Mouse (Mus musculus) heart, embryonic 10.5 days (tissue): ENCODE data around the gene Tmem72. TPM values are rescaled to one million over a fixed set of nuclear protein-coding genes. Genes with fewer than 3 reads are reported as not detected.
A peak's percentile ranks its signal among the peaks of the same experiment; 100 is the strongest.

Source experiments
- DNase-seq: peaks from one replicate; pipeline ENCODE4 v3.0.0-alpha.2; 2017; ENCODE audit warnings: low spot score
- H3K27ac ChIP-seq: fragments of 300-500 bp; sonication (generic); 2 replicates; pipeline ENCODE4 v1.5.1; 2016; ENCODE audit warnings: mild to moderate bottlenecking
- H3K27me3 ChIP-seq: fragments of 300-500 bp; sonication (generic); 2 replicates; pipeline ENCODE4 v1.6.1; 2016; ENCODE audit warnings: mild to moderate bottlenecking; ENCODE audit not compliant: poor library complexity, insufficient read depth, severe bottlenecking
- H3K36me3 ChIP-seq: fragments of 300-500 bp; sonication (generic); 2 replicates; pipeline ENCODE4 v1.6.1; 2016; ENCODE audit warnings: mild to moderate bottlenecking, moderate library complexity
- H3K4me1 ChIP-seq: fragments of 300-500 bp; sonication (generic); 2 replicates; pipeline ENCODE4 v1.6.1; 2016; ENCODE audit warnings: mild to moderate bottlenecking
- H3K4me3 ChIP-seq: fragments of 300-500 bp; sonication (generic); 2 replicates; pipeline ENCODE4 v1.5.1; 2016; ENCODE audit warnings: mild to moderate bottlenecking, moderate library complexity
- H3K9me3 ChIP-seq: fragments of 300-500 bp; sonication (generic); 2 replicates; pipeline ENCODE4 v1.6.1; 2016; ENCODE audit warnings: mild to moderate bottlenecking, moderate library complexity
- WGBS: fragments of 180-500 bp; shearing (Covaris S2); methylation state at CpG from one replicate; pipeline ENCODE4 v1.1.7; 2016; 5-methylcytosine and 5-hydroxymethylcytosine counted together
- polyA plus RNA-seq: library from polyadenylated mRNA; unstranded; fragments of >200 nt; fragmentation: Nextera tagmentation; extraction: Ambion mirVana; gene quantifications from 2 replicates; pipeline ENCODE4 v1.2.1, GENCODE M21; 2016

The Tmem72 gene
- polyA plus RNA-seq, 1 experiment from 2014 or later: 0.04 TPM

DNA sequence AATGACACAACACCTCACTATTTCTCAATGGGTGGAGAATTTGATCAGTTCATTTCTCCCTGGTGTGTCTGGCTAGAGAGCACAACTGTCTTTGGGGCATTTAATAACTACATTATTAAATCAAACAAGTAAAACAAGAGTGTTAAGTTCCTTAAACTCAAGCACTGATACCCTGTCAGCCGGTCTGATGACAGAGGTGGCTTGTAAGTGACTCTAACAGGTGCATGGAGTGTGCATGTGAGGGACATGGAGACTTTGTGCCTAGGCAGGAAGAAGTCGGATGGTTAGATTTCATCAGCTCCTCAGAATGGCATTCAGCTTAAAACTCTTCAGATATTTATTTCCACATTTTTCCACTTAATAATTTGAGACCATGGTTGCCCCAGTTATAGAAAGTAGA is 53.3 kb downstream of the Tmem72 start:
- no peaks in the 10 kb centered on the region for H3K27me3 ChIP-seq
- H3K36me3 ChIP-seq: no peaks in the 10 kb centered on the region
- no peak overlapping the region for H3K27ac ChIP-seq
- no peak for DNase-seq
- H3K4me1 ChIP-seq: peaks cover 12% of the 10 kb centered on the region
- no peak overlapping the region for H3K4me3 ChIP-seq
- H3K9me3 ChIP-seq: no peaks in the 10 kb centered on the region
- 86% methylated on average over 2 of the region's 2 CpGs for WGBS

DNA sequence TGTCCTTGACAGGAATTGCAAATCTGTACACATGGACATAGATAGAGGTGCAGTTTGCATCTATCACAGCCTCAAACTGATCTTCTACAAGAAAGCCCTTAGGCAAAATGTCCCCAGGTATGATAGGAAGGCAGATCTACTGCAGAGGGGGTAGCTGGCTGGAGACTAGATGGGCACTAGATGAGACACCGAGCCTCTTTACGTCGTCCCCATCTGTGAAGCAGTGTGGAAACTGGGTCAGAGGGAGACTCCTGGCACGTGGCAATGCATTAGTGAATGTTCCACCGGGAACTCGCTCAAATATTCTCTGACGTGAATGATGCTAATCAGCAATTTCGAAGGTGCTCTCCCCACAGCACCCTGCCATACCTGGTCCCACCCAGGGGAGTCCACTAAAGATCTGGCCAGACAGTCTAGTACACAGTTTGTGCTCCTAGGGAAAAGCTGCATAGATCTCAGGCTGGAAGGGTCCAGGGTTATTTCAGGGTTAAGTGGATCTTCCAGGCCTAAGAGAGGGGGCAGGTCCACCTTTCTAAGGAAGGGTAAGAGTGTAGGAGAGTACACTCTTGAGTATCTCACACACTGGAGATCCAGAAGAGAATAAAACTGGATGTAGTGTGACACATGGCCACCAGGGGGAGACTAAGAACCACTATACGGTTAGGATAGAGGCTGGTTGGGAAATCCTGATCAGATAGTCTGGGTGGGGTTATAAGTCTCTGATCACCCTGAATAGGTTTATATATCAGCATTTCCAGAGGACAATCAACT is 62.8 kb downstream of the Tmem72 start:
- Histone ChIP-seq H3K36me3 (no peaks in the 10 kb centered on the region), H3K27me3 (no peaks in the 10 kb centered on the region), H3K9me3 (no peaks in the 10 kb centered on the region), H3K27ac (no peak overlapping the region), H3K4me3 (no peak overlapping the region), H3K4me1 (peaks cover 38% of the 10 kb centered on the region)
- DNase-seq: no peak
- 55% methylated on average over 9 of the region's 9 CpGs for WGBS

- Histone ChIP-seq H3K4me3 (no peak overlapping the region), H3K4me1 (peaks cover 38% of the 10 kb centered on the region), H3K9me3 (no peaks in the 10 kb centered on the region), H3K27ac (no peak overlapping the region), H3K27me3 (no peaks in the 10 kb centered on the region), H3K36me3 (no peaks in the 10 kb centered on the region)
- WGBS: 72% methylated on average over 3 of the region's 3 CpGs
- no peak for DNase-seq
These were observed 63.5 kb downstream of the Tmem72 start for GRCm38 (mm10) chr6:116653191-116653590.

DNA sequence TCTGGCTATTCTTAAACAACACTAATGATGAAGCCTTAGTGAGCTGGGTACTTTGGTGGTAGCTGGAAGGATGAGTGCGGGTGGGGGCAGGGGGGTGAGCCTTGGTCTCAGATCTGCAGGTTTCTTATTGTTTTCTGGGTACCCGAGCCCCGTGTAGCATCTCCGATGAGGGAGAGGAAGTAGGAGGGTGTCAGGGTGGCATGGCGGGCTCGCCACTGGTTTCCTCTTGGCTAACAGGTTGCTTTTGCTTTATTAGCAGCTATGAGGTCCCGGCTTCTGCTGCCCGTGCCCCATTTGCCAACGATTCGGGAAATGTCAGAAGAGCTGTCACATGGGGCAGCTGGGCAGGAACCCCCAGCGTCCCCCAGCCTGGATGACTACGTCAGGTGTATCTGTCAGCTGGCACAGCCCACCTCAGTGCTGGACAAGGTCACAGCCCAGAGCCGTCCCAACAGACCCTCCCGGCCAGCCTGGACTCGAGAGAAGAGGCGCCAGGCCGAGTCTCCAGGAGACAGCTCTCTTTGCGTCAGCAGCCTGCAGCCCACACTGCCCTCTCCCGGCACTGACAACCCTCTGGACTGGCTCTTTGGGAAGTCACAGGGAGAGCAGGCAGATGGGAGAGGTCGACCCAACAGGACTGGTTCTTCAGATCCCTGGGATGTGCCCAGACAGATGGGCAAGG is 65.1 kb downstream of the Tmem72 start:
- H3K36me3 ChIP-seq: no peaks in the 10 kb centered on the region
- no peaks in the 10 kb centered on the region for H3K9me3 ChIP-seq
- peak overlapping the region; percentile 40 for H3K4me3 ChIP-seq
- peak; percentile 82 for DNase-seq
- H3K4me1 ChIP-seq: peaks cover 41% of the 10 kb centered on the region
- H3K27me3 ChIP-seq: no peaks in the 10 kb centered on the region
- 63% methylated on average over 20 of the region's 20 CpGs for WGBS
- peak overlapping the region; percentile 63 for H3K27ac ChIP-seq

DNA sequence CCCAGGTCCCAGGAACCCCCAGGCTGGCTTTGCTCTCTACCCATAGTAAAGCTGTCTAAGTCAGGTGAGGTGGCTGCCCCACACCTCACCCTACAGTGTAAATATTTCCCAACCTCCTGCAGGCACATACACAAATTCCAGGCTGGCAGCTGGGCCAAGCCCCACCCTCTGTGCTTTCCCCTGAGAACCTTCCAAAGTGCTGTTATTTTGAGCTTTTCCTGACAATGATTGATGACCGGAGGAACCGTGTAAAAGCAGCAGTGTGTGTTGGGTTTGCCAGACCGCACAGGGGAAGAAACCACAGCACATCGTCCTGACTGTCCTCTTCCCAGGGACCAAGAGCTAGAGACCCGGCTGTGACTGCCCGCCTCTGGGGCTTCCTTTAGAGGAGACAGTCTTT is 66.3 kb downstream of the Tmem72 start, which contains the start of gene Depp1:
TSS of gene Depp1 (plus strand) at position 204 of the 400 bp plus-strand sequence.
- Histone ChIP-seq H3K9me3 (no peaks in the 10 kb centered on the region), H3K27me3 (no peaks in the 10 kb centered on the region), H3K27ac (peak within 1 kb of the TSS; percentile 83), H3K36me3 (no peaks in the 10 kb centered on the region), H3K4me1 (peaks cover 39% of the 10 kb centered on the region), H3K4me3 (peak within 1 kb of the TSS; percentile 40)
- 21% methylated on average over 6 of the region's 6 CpGs for WGBS
- no peak for DNase-seq

DNA sequence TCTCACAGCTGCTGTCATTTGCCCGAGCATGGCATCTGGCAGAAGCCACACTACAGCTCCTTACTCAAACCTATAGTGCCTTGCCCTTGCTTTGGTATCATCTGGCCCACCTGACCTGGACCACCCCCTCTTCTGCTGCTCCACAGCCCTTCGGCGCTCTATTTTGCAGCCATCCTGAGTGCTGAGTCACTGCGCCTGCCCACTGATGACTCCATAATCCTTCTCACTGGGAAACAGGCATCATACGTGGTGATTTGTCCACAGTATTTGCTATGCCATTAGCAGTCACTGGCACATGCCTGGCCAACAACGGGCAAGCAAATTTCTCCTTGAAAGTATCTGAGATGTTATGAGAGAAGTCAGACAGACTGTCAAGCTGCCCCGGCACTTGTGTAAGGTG is 66.9 kb downstream of the Tmem72 start:
- Histone ChIP-seq H3K9me3 (no peaks in the 10 kb centered on the region), H3K27me3 (no peaks in the 10 kb centered on the region), H3K4me1 (peaks cover 38% of the 10 kb centered on the region), H3K4me3 (no peak overlapping the region), H3K36me3 (no peaks in the 10 kb centered on the region), H3K27ac (peak overlapping the region; percentile 83)
- 76% methylated on average over 7 of the region's 7 CpGs for WGBS
- DNase-seq: no peak

- H3K27ac ChIP-seq: peak overlapping the region; percentile 36; the same call in 1 of the 2 replicates
- no peaks in the 10 kb centered on the region for H3K36me3 ChIP-seq
- H3K27me3 ChIP-seq: no peaks in the 10 kb centered on the region
- no peak for DNase-seq
- H3K4me1 ChIP-seq: peaks cover 46% of the 10 kb centered on the region
- 70% methylated on average over 12 of the region's 12 CpGs for WGBS
- no peak overlapping the region for H3K4me3 ChIP-seq
- no peaks in the 10 kb centered on the region for H3K9me3 ChIP-seq
These were observed 69.0 kb downstream of the Tmem72 start for GRCm38 (mm10) chr6:116647763-116648162.

GRCm38 (mm10) chr6:116644335-116644734 is 72.4 kb downstream of the Tmem72 start:
- no peaks in the 10 kb centered on the region for H3K9me3 ChIP-seq
- no peaks in the 10 kb centered on the region for H3K36me3 ChIP-seq
- peak overlapping the region; percentile 78 for H3K27ac ChIP-seq
- DNase-seq: no peak
- H3K4me1 ChIP-seq: peaks cover 29% of the 10 kb centered on the region
- WGBS: 30% methylated on average over 3 of the region's 3 CpGs
- no peaks in the 10 kb centered on the region for H3K27me3 ChIP-seq
- no peak overlapping the region for H3K4me3 ChIP-seq

- Histone ChIP-seq H3K4me1 (peaks cover 30% of the 10 kb centered on the region), H3K27ac (peak overlapping the region; percentile 78)
These were observed 72.8 kb downstream of the Tmem72 start for GRCm38 (mm10) chr6:116643881-116644280.

GRCm38 (mm10) chr6:116642942-116643341 is 73.8 kb downstream of the Tmem72 start:
- WGBS: 78% methylated on average over 11 of the region's 11 CpGs
- peak overlapping the region; percentile 9; the same call in 1 of the 2 replicates for H3K27ac ChIP-seq

More at GRCm38 (mm10) chr6:116643881-116644280, 72.8 kb downstream of the Tmem72 start:
- H3K36me3 ChIP-seq: no peaks in the 10 kb centered on the region
- H3K9me3 ChIP-seq: no peaks in the 10 kb centered on the region
- WGBS: 56% methylated on average over 4 of the region's 4 CpGs
- no peaks in the 10 kb centered on the region for H3K27me3 ChIP-seq
- DNase-seq: no peak
- H3K4me3 ChIP-seq: no peak overlapping the region

GRCm38 (mm10) chr6:116639663-116640062 is 77.0 kb downstream of the Tmem72 start:
- Histone ChIP-seq H3K36me3 (no peaks in the 10 kb centered on the region), H3K4me1 (peaks cover 55% of the 10 kb centered on the region), H3K27me3 (no peaks in the 10 kb centered on the region), H3K9me3 (no peaks in the 10 kb centered on the region), H3K27ac (peak overlapping the region; percentile 36; the same call in 1 of the 2 replicates), H3K4me3 (no peak overlapping the region)
- WGBS: 49% methylated on average over 2 of the region's 2 CpGs
- no peak for DNase-seq

More at GRCm38 (mm10) chr6:116642942-116643341, 73.8 kb downstream of the Tmem72 start:
- peaks cover 39% of the 10 kb centered on the region for H3K4me1 ChIP-seq
- DNase-seq: no peak
- no peak overlapping the region for H3K4me3 ChIP-seq
- no peaks in the 10 kb centered on the region for H3K36me3 ChIP-seq
- H3K9me3 ChIP-seq: no peaks in the 10 kb centered on the region
- no peaks in the 10 kb centered on the region for H3K27me3 ChIP-seq

DNA sequence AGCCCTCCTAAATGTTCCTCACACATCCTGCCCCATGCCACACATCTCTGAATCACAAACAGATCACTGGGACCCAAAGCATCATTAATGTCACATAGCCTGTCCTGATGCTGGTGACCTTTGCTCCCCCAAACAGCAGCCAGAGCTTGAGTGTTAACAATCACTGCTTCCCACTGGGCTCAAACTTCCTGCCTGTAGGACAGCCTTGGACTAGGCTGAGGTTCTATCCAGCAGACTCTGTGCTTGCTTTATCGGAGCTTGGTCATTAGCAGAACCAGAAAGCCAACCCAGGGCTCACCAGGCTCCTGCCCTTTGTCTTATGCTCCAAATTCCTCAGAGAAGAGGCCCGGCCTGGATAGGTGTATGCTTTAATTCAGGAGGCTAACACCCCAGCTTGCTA is 77.8 kb downstream of the Tmem72 start:
- Histone ChIP-seq H3K9me3 (no peaks in the 10 kb centered on the region), H3K4me1 (peaks cover 52% of the 10 kb centered on the region), H3K4me3 (no peak overlapping the region), H3K27ac (0 out of 2 replicates have a peak overlapping the region, but pooled peaks have one; percentile 33), H3K27me3 (no peaks in the 10 kb centered on the region), H3K36me3 (no peaks in the 10 kb centered on the region)
- 75% methylated on average over 2 of the region's 2 CpGs for WGBS
- DNase-seq: no peak

DNA sequence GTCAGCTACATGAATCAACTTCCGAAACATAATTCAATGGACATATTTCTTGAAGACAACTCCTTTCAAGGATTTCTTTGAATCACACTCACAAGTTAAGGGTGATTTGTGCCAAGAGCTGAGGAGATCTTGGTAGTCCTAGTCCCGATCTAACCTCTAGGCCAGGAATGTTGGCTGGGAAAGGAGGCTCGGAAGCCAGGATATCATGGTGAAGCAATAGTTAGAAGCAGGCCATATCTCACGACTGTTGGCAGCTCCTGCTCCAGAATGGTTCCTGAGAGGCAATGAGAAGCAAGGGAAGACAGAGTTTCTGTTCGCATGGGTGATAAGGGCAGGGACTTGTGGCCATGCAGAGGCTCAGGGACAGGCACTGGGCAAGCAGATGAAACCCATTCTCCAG is 79.2 kb downstream of the Tmem72 start:
- peak overlapping the region; percentile 33; the same call in 1 of the 2 replicates for H3K27ac ChIP-seq
- H3K36me3 ChIP-seq: no peaks in the 10 kb centered on the region
- DNase-seq: no peak
- no peak overlapping the region for H3K4me3 ChIP-seq
- WGBS: 71% methylated on average over 5 of the region's 5 CpGs
- H3K4me1 ChIP-seq: peaks cover 50% of the 10 kb centered on the region
- no peaks in the 10 kb centered on the region for H3K27me3 ChIP-seq
- H3K9me3 ChIP-seq: no peaks in the 10 kb centered on the region
